Mouse (Mus musculus) myocyte (in vitro differentiated cells): ENCODE results near the gene Pde4d. TPM values are rescaled to one million over a fixed set of nuclear protein-coding genes. Genes with fewer than 3 reads are reported as not detected.
A peak's percentile ranks its signal among the peaks of the same experiment; 100 is the strongest.

Source experiments
- H3K27me3 ChIP-seq: one replicate; pipeline ENCODE4 v1.6.1; 2011; ENCODE audit not compliant: control insufficient read depth, insufficient read depth, insufficient read length
- H3K36me3 ChIP-seq: one replicate; pipeline ENCODE4 v1.6.1; 2011; ENCODE audit not compliant: control insufficient read depth, insufficient read depth
- H3K4me2 ChIP-seq: one replicate; pipeline ENCODE4 v1.6.1; 2011; ENCODE audit warnings: low read depth, control low read depth
- H3K4me3 ChIP-seq: one replicate; pipeline ENCODE4 v1.5.1; 2011; ENCODE audit warnings: mild to moderate bottlenecking, control low read depth, moderate library complexity
- H3K79me2 ChIP-seq: one replicate; pipeline ENCODE4 v1.6.1; 2011; ENCODE audit not compliant: control insufficient read depth, insufficient read depth
- H3ac ChIP-seq: one replicate; pipeline ENCODE4 v1.6.1; 2011; ENCODE audit not compliant: control insufficient read depth, insufficient read length
- CEBPB ChIP-seq: IDR thresholded peaks from 2 replicates; pipeline ENCODE4 v1.6.1; 2011; ENCODE audit warnings: mild to moderate bottlenecking, moderate library complexity; ENCODE audit not compliant: poor library complexity, insufficient read depth, severe bottlenecking
- E2F4 ChIP-seq: IDR thresholded peaks from one replicate; pipeline ENCODE4 v1.6.1; 2011; ENCODE audit warnings: mild to moderate bottlenecking, control low read depth, moderate library complexity; ENCODE audit not compliant: insufficient read depth
- MAX ChIP-seq: IDR thresholded peaks from one replicate; pipeline ENCODE4 v1.6.1; 2011; ENCODE audit warnings: low read depth, mild to moderate bottlenecking, control low read depth
- MYOD1 ChIP-seq, 3 experiments: IDR thresholded peaks; one replicate each; pipeline ENCODE4 v1.6.1; 2011; ENCODE audit warnings: control low read depth in 2 of 3, low read depth in 2 of 3, mild to moderate bottlenecking in 2 of 3, moderate library complexity in 1 of 3; ENCODE audit not compliant: insufficient read length in 2 of 3, control insufficient read depth in 1 of 3
- MYOG ChIP-seq, 3 experiments: IDR thresholded peaks; one replicate each; pipeline ENCODE4 v1.6.1; 2011; ENCODE audit warnings: control low read depth in 2 of 3, low read depth in 2 of 3, mild to moderate bottlenecking in 2 of 3; ENCODE audit not compliant: insufficient read length in 2 of 3, control insufficient read depth in 1 of 3, insufficient read depth in 1 of 3
- POLR2A ChIP-seq: IDR thresholded peaks from one replicate; pipeline ENCODE4 v1.6.1; 2011; ENCODE audit warnings: low read depth, mild to moderate bottlenecking, control low read depth, moderate library complexity; ENCODE audit not compliant: insufficient read length
- POLR2AphosphoS2 ChIP-seq: IDR thresholded peaks from one replicate; pipeline ENCODE4 v1.6.1; 2011; ENCODE audit warnings: low read depth, control low read depth; ENCODE audit not compliant: insufficient read length
- REST ChIP-seq: IDR thresholded peaks from one replicate; pipeline ENCODE4 v1.6.1; 2011; ENCODE audit warnings: mild to moderate bottlenecking, control low read depth, moderate library complexity; ENCODE audit not compliant: insufficient read depth, insufficient read length
- SRF ChIP-seq: IDR thresholded peaks from one replicate; pipeline ENCODE4 v1.6.1; 2011; ENCODE audit warnings: low read depth; ENCODE audit not compliant: control insufficient read depth, insufficient read length
- TCF12 ChIP-seq: IDR thresholded peaks from one replicate; pipeline ENCODE4 v1.6.1; 2011; ENCODE audit warnings: mild to moderate bottlenecking, control low read depth; ENCODE audit not compliant: poor library complexity, insufficient read depth, severe bottlenecking
- TCF3 ChIP-seq: IDR thresholded peaks from one replicate; pipeline ENCODE4 v1.6.1; 2011; ENCODE audit warnings: low read depth, control low read depth; ENCODE audit not compliant: insufficient read length
- USF1 ChIP-seq: IDR thresholded peaks from one replicate; pipeline ENCODE4 v1.6.1; 2011; ENCODE audit warnings: low read depth, mild to moderate bottlenecking, control low read depth, moderate library complexity
- polyA plus RNA-seq: library from polyadenylated mRNA; unstranded; fragments of >200 nt; fragmentation: generic; extraction: Trizol; gene quantifications from one replicate; pipeline ENCODE4 v1.2.1, GENCODE M21; 2012; ENCODE audit warnings: missing spikeins

Pde4d gene
- polyA plus RNA-seq, 1 experiment, result 8.2 TPM

GRCm38 (mm10) chr13:109263833-109264232, 814.1 kb downstream of the Pde4d start:
- no peak overlapping the region for H3ac ChIP-seq

GRCm38 (mm10) chr13:109268253-109268652, 818.5 kb downstream of the Pde4d start:
- no peak overlapping the region for H3K4me3 ChIP-seq
- no peak overlapping the region for H3ac ChIP-seq
- no peak for TF ChIP-seq TCF3
- TF ChIP-seq SRF, result no peak
- no peak for TF ChIP-seq CEBPB
- no peak for TF ChIP-seq MYOD1 (IDR thresholded peaks at IDR 0.05; ENCODE audit: control insufficient read depth in 1 of 3, insufficient read length in 2 of 3, low read depth in 2 of 3)
- no peak for TF ChIP-seq MAX
- no peak for TF ChIP-seq POLR2A
- TF ChIP-seq MYOG (IDR thresholded peaks at IDR 0.05; ENCODE audit: control insufficient read depth in 1 of 3, insufficient read depth in 1 of 3, insufficient read length in 2 of 3, low read depth in 2 of 3), result no peak
- TF ChIP-seq POLR2AphosphoS2, result no peak
- TF ChIP-seq TCF12, result no peak
- TF ChIP-seq USF1, result no peak
- no peak for TF ChIP-seq E2F4
- TF ChIP-seq REST, result no peak
- H3K36me3 ChIP-seq, result no peaks in the 10 kb centered on the region
- H3K27me3 ChIP-seq, result no peaks in the 10 kb centered on the region
- peak overlapping the region; percentile 49 for H3K4me2 ChIP-seq
- peaks cover 79% of the 10 kb centered on the region for H3K79me2 ChIP-seq

More at GRCm38 (mm10) chr13:109263833-109264232, 814.1 kb downstream of the Pde4d start:
- H3K4me3 ChIP-seq, result no peak overlapping the region
- H3K27me3 ChIP-seq, result no peaks in the 10 kb centered on the region
- H3K79me2 ChIP-seq, result peaks cover 75% of the 10 kb centered on the region
- H3K36me3 ChIP-seq, result no peaks in the 10 kb centered on the region
- TF ChIP-seq TCF12 (no peak), MYOG (IDR thresholded peaks at IDR 0.05; ENCODE audit: control insufficient read depth in 1 of 3, insufficient read depth in 1 of 3, insufficient read length in 2 of 3, low read depth in 2 of 3) (no peak), TCF3 (no peak), POLR2AphosphoS2 (no peak), CEBPB (no peak), POLR2A (no peak), MAX (no peak), REST (no peak), SRF (no peak), E2F4 (no peak)
- no peak overlapping the region for H3K4me2 ChIP-seq

- H3K36me3 ChIP-seq, result no peaks in the 10 kb centered on the region
- H3K79me2 ChIP-seq, result peaks cover 76% of the 10 kb centered on the region
- H3K4me2 ChIP-seq, result peak overlapping the region; percentile 49
- H3K27me3 ChIP-seq, result no peaks in the 10 kb centered on the region
- TF ChIP-seq TCF3 (no peak), POLR2AphosphoS2 (no peak)
- no peak overlapping the region for H3ac ChIP-seq
- H3K4me3 ChIP-seq, result no peak overlapping the region
Observed at GRCm38 (mm10) chr13:109268659-109269322, 819.0 kb downstream of the Pde4d start.

- Histone ChIP-seq H3K4me3 (no peak overlapping the region), H3K4me2 (no peak overlapping the region), H3K27me3 (no peaks in the 10 kb centered on the region), H3ac (no peak overlapping the region), H3K79me2 (peaks cover 26% of the 10 kb centered on the region), H3K36me3 (no peaks in the 10 kb centered on the region)
- TF ChIP-seq USF1 (no peak), MYOD1 (IDR thresholded peaks at IDR 0.05; ENCODE audit: control insufficient read depth in 1 of 3, insufficient read length in 2 of 3, low read depth in 2 of 3) (no peak), CEBPB (no peak), POLR2AphosphoS2 (no peak), MYOG (IDR thresholded peaks at IDR 0.05; ENCODE audit: control insufficient read depth in 1 of 3, insufficient read depth in 1 of 3, insufficient read length in 2 of 3, low read depth in 2 of 3) (no peak), E2F4 (no peak), TCF3 (no peak), SRF (no peak), MAX (no peak), POLR2A (no peak), REST (no peak), TCF12 (no peak)
Observed at GRCm38 (mm10) chr13:109274869-109275268, 825.1 kb downstream of the Pde4d start.

- Histone ChIP-seq H3ac (no peak overlapping the region), H3K27me3 (no peaks in the 10 kb centered on the region), H3K4me2 (no peak overlapping the region), H3K4me3 (no peak overlapping the region), H3K79me2 (peaks cover 20% of the 10 kb centered on the region), H3K36me3 (no peaks in the 10 kb centered on the region)
- TF ChIP-seq TCF12, result no peak
- no peak for TF ChIP-seq REST
- no peak for TF ChIP-seq E2F4
- no peak for TF ChIP-seq MYOG (IDR thresholded peaks at IDR 0.05; ENCODE audit: control insufficient read depth in 1 of 3, insufficient read depth in 1 of 3, insufficient read length in 2 of 3, low read depth in 2 of 3)
- TF ChIP-seq MYOD1 (IDR thresholded peaks at IDR 0.05; ENCODE audit: control insufficient read depth in 1 of 3, insufficient read length in 2 of 3, low read depth in 2 of 3), result no peak
- TF ChIP-seq SRF, result no peak
- no peak for TF ChIP-seq MAX
- TF ChIP-seq POLR2AphosphoS2, result no peak
- no peak for TF ChIP-seq TCF3
Observed at GRCm38 (mm10) chr13:109277792-109278191, 828.0 kb downstream of the Pde4d start.
